In genomic region chr5:35531586-35531985, GRCm38 (mm10) we compare ENCODE assay signal across 8 mouse cellular contexts. TPM values are rescaled to one million over a fixed set of nuclear protein-coding genes. Genes with fewer than 3 reads are reported as not detected.
A peak's percentile ranks its signal among the peaks of the same experiment; 100 is the strongest.
DNase-seq lines count a peak whose midpoint lies in the region; ATAC-seq lines count a peak whose summit lies in the region.

No protein-coding gene starts in this region.

- no peaks in the 10 kb centered on the region for H3K9me3 ChIP-seq in heart, embryonic 12.5 days (replicated peaks)
- H3K9me3 ChIP-seq in heart, embryonic 10.5 days, result no peaks in the 10 kb centered on the region
- no peaks in the 10 kb centered on the region for H3K9me3 ChIP-seq in embryonic facial prominence, embryonic 14.5 days (ENCODE audit: control insufficient read depth, low read length)

- peak; percentile 30; the same call in 1 of the 2 replicates for ATAC-seq in heart, embryonic 12.5 days (ENCODE audit: insufficient number of reproducible peaks, low FRiP score)
- no peak for ATAC-seq in embryonic facial prominence, embryonic 14.5 days (ENCODE audit: low read depth)

- no peak for DNase-seq in heart, embryonic 10.5 days (ENCODE audit: low spot score)
- DNase-seq in CD4-positive helper T cell, adult 2 months (ENCODE audit: low read depth, low spot score), result peak; percentile 6
- DNase-seq in embryonic facial prominence, embryonic 14.5 days (ENCODE audit: low spot score), result peak; percentile 53
- DNase-seq in lung, postnatal 10 days, result peak; percentile 39
- no peak for DNase-seq in spleen, postnatal 14 days (ENCODE audit: low spot score in 2 of 2)
- DNase-seq in left cerebral cortex, postnatal 25 days (ENCODE audit: low spot score in 2 of 2), result no peak
- DNase-seq in gastrocnemius, postnatal 25 days, result no peak

- H3K27me3 ChIP-seq in heart, embryonic 12.5 days (replicated peaks), result peaks cover 21% of the 10 kb centered on the region
- H3K27me3 ChIP-seq in heart, embryonic 10.5 days (ENCODE audit: insufficient read depth, poor library complexity, severe bottlenecking), result peaks cover 50% of the 10 kb centered on the region
- no peaks in the 10 kb centered on the region for H3K27me3 ChIP-seq in embryonic facial prominence, embryonic 14.5 days (replicated peaks; ENCODE audit: control insufficient read depth, insufficient read depth, low read length)

- intact Hi-C loops in left cerebral cortex, postnatal 25 days (cut with DNase I), result no loop called here

- no peak overlapping the region for H3K9ac ChIP-seq in heart, embryonic 12.5 days
- no peak overlapping the region for H3K9ac ChIP-seq in embryonic facial prominence, embryonic 14.5 days (ENCODE audit: low read depth, low read length)

- H3K27ac ChIP-seq in heart, embryonic 12.5 days (ENCODE audit: poor library complexity, severe bottlenecking), result no peak overlapping the region
- H3K27ac ChIP-seq in heart, embryonic 10.5 days, result no peak overlapping the region
- H3K27ac ChIP-seq in embryonic facial prominence, embryonic 14.5 days (replicated peaks; ENCODE audit: low read depth, low read length), result no peak overlapping the region

- no peaks in the 10 kb centered on the region for H3K36me3 ChIP-seq in heart, embryonic 12.5 days
- no peaks in the 10 kb centered on the region for H3K36me3 ChIP-seq in heart, embryonic 10.5 days
- H3K36me3 ChIP-seq in embryonic facial prominence, embryonic 14.5 days (ENCODE audit: control insufficient read depth, insufficient read depth, low read length), result no peaks in the 10 kb centered on the region

- no peak overlapping the region for H3K4me2 ChIP-seq in heart, embryonic 12.5 days
- H3K4me2 ChIP-seq in embryonic facial prominence, embryonic 14.5 days (ENCODE audit: low read depth, low read length), result no peak overlapping the region

- no peak overlapping the region for H3K4me3 ChIP-seq in heart, embryonic 12.5 days
- no peak overlapping the region for H3K4me3 ChIP-seq in heart, embryonic 10.5 days
- no peak overlapping the region for H3K4me3 ChIP-seq in embryonic facial prominence, embryonic 14.5 days (ENCODE audit: low read depth, low read length)

- no peaks in the 10 kb centered on the region; the same call in 1 of the 2 replicates for H3K4me1 ChIP-seq in heart, embryonic 12.5 days (replicated peaks)
- H3K4me1 ChIP-seq in heart, embryonic 10.5 days, result peaks cover 4% of the 10 kb centered on the region
- no peaks in the 10 kb centered on the region for H3K4me1 ChIP-seq in embryonic facial prominence, embryonic 14.5 days (ENCODE audit: control insufficient read depth, insufficient read depth, low read length)

- 16% methylated on average over 10 of the region's 10 CpGs for WGBS in heart, embryonic 12.5 days
- 16% methylated on average over 10 of the region's 10 CpGs for WGBS in heart, embryonic 10.5 days
- WGBS in embryonic facial prominence, embryonic 14.5 days, result 22% methylated on average over 10 of the region's 10 CpGs

RNA-seq across cellular contexts. Expression of gene Cpz, which starts 6.1 kb away (rescaled TPM):
- polyA plus RNA-seq in heart, embryonic 12.5 days (2016; fragmentation: Nextera tagmentation; extraction: Ambion mirVana), result 5.8 and 6.0 TPM in 2 replicates
- polyA plus RNA-seq in heart, embryonic 10.5 days (2016; fragmentation: Nextera tagmentation; extraction: Ambion mirVana), result 5.0 and 8.3 TPM in 2 replicates
- polyA plus RNA-seq in embryonic facial prominence, embryonic 14.5 days (2014; fragmentation: Nextera tagmentation; extraction: Ambion mirVana), result 18.9 and 20.4 TPM in 2 replicates
- total RNA-seq in left cerebral cortex, postnatal 25 days (2021), result under 1 TPM; 0.16 to 0.39 TPM
- 1 to 10 TPM; 3.0 to 3.2 TPM for total RNA-seq in gastrocnemius, postnatal 25 days (2021)

RNA-seq across cellular contexts. Expression of gene Trmt44, which starts 43.3 kb away (rescaled TPM):
- polyA plus RNA-seq in heart, embryonic 12.5 days (2016; fragmentation: Nextera tagmentation; extraction: Ambion mirVana), result 5.1 and 5.7 TPM in 2 replicates
- polyA plus RNA-seq in heart, embryonic 10.5 days (2016; fragmentation: Nextera tagmentation; extraction: Ambion mirVana), result 5.6 and 9.4 TPM in 2 replicates
- polyA plus RNA-seq in embryonic facial prominence, embryonic 14.5 days (2014; fragmentation: Nextera tagmentation; extraction: Ambion mirVana), result 6.6 and 7.1 TPM in 2 replicates
- 1 to 10 TPM; 7.6 to 8.7 TPM for total RNA-seq in left cerebral cortex, postnatal 25 days (2021)
- total RNA-seq in gastrocnemius, postnatal 25 days (2021), result 1 to 10 TPM; 1.5 to 1.6 TPM

RNA-seq across cellular contexts. Expression of gene Acox3, which starts 51.3 kb away (rescaled TPM):
- polyA plus RNA-seq in heart, embryonic 12.5 days (2016; fragmentation: Nextera tagmentation; extraction: Ambion mirVana), result 10.6 and 12.4 TPM in 2 replicates
- polyA plus RNA-seq in heart, embryonic 10.5 days (2016; fragmentation: Nextera tagmentation; extraction: Ambion mirVana), result 9.9 and 10.3 TPM in 2 replicates
- polyA plus RNA-seq in embryonic facial prominence, embryonic 14.5 days (2014; fragmentation: Nextera tagmentation; extraction: Ambion mirVana), result 11.8 and 13.4 TPM in 2 replicates
- total RNA-seq in left cerebral cortex, postnatal 25 days (2021), result 10 to 100 TPM; 26.6 to 29.5 TPM
- 10 to 100 TPM; 16.4 to 18.9 TPM for total RNA-seq in gastrocnemius, postnatal 25 days (2021)

Comparison
In these comparisons a context has a peak if more than half of its experiments do, and no peak if none do; other contexts are left out.
1. DNase-seq: peak in CD4-positive helper T cell, adult 2 months (single experiment), embryonic facial prominence, embryonic 14.5 days (single experiment) and lung, postnatal 10 days (single experiment); none in heart, embryonic 10.5 days (single experiment), spleen, postnatal 14 days (0 of 2), left cerebral cortex, postnatal 25 days (0 of 2) and gastrocnemius, postnatal 25 days (single experiment).